Mouse (Mus musculus) layer of hippocampus, adult 2 months (tissue): ENCODE measurements at regions not wholly inside any gene's neighbourhood (a gene's known extent, or its start where the extent isn't known, plus 50 kb on each side); places are given as distances from the start of the nearest gene placed in this dataset.

Source experiments
- DNase-seq, 2 experiments: peaks; one replicate each; pipeline ENCODE4 v3.0.0; 2022; ENCODE audit warnings: low spot score in 2 of 2
- H3K27ac ChIP-seq: fragments of 200-600 bp; 2 replicates; pipeline ENCODE4 v1.8.1; 2022
- H3K4me3 ChIP-seq: fragments of 200-600 bp; 2 replicates; pipeline ENCODE4 v1.8.1; 2022; ENCODE audit warnings: mild to moderate bottlenecking
- CTCF ChIP-seq: fragments of 200-600 bp; conservative IDR thresholded peaks from 2 replicates; pipeline ENCODE4 v1.8.1; 2022; ENCODE audit warnings: antibody characterized with exemption, mild to moderate bottlenecking, moderate library complexity

DNA sequence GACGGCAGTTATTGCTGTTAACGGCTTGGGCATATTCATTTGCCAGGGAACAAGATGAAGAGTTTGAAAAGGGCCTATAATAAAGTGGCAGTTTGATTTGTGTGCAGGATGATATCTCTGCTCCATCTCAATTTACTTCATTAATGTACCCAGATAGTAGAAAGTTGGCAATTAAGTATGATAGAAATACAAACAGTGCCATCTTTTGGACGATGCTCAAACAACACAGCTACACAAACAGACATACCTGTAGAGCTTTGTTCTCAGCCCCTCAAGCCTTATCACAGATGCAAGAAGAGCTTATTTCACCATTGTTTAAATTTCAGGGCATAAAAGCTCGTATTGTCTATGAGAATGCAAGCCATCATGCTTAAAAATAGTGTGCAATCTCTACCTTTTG, 82.2 kb downstream of the Tnfsf11 start:
- DNase-seq, result peak in 1 of 2 experiments; percentile 37
- Histone ChIP-seq H3K27ac (no peak overlapping the region), H3K4me3 (no peak overlapping the region)
- TF ChIP-seq CTCF, result peak; percentile 77

DNA sequence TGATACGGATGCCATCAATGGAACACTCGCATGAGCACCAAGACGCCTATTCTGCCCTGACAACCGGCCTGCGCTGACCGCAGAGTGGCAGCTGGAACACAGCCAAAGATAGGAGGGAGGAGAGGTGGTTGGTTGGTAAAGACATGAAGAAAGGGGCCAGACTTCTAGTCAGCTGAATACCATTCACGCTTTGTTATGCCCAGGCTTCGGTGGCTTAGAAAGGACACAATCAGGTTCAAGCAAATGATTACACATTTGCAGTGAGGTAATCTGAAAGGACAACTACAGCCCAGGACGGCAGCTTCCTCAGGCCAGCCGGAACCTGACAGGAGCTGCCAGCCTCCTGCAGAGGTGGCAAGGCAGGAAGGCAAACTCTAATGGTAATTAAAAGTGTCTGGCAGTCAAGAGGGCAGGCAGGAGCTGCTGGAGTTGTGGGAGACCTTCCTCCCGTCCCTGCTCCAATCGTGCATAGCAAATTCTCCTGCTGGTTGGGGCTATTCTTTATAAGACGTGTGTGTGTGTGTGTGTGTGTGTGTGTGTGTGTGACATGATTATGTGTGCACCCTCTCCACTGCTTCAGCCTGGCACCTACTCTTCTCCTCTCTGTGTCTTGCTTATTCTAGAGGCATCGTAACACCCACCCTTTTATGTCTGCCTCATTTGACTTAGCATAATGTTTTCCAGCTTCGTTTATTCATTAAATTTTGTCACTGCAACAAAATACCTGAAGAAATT, 91.4 kb downstream of the Tnfsf11 start:
- Histone ChIP-seq H3K4me3 (no peak overlapping the region), H3K27ac (no peak overlapping the region)
- no peak for TF ChIP-seq CTCF
- no peak for DNase-seq

DNA sequence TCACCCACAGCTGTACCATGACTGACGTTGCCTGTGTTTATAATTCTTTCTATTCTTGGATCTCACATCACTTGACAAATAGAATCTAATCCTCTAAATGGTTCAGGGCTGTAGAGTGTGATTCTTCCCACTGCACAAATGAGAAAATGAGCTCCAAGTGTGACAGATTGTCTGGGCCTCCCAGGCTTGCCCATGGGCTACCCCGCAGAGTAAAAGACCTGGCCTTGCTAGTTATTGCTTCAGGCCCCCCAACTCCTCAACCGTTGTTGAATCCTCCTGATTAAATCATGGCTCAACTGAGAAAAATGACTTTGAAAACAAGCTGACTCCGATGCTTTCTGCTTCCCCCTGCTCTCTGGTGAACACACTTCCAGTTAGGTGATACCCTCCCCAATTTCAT, 92.4 kb downstream of the Tnfsf11 start:
- no peak for TF ChIP-seq CTCF
- DNase-seq, result no peak
- H3K27ac ChIP-seq, result no peak overlapping the region

DNA sequence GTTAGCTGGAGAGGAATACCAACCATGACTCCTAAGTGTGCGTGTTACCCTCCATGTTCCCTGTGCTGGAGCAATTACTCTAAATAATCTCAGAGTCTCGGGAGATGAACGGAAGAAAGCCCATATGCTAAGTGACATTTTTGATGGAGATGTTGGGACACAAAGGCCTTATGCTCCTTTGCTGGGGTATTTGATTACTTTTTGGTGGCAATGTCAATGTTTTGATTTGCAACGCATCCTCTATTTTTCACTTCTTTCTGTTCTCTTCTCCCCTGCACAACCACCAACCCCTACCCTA, 103.3 kb downstream of the Tnfsf11 start:
- TF ChIP-seq CTCF, result no peak

More for the DNA sequence above, 92.4 kb downstream of the Tnfsf11 start:
- no peak overlapping the region for H3K4me3 ChIP-seq

DNA sequence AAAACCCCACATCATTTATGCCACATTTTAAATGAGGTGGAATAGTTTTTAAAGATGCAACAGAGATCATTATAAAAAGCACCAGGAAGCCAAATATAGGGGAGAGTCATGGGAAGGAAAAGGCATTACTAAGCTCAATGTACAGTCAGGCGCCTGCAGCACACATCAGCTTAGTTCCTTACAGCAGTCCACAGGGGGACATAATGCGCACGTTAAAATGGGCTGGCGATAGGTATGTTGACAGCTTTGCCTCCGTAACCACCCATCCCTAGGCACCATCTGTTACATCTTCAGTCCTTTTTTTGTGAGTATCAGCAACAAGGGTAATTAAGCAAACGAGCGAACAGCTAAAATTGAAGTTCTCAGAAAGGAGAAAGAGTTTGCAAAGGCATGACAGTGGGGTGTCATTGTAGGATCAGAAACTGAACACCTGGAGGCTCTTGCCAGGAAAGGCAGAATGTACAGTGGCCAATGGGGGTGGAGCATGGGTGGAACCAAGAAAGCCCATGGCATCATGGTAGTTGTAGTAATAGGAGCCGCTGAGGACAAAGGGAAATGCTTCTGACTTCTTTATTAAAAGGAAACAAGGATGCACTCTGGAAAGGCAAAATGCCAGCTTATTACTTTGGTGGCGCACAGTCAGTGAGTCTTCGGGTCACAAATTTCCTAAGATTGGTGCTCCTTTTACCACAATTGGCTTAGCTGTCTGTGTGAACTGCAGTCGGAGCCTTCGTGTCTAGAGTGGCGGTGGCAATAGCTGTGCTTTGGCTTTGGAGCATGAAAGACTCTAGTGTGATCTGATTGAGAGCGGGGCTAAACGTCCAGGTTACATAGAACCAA, 103.9 kb downstream of the Tnfsf11 start:
- TF ChIP-seq CTCF, result no peak
- peak; percentile 27 to 45 for DNase-seq
- H3K27ac ChIP-seq, result peak overlapping the region; percentile 69
- H3K4me3 ChIP-seq, result peak overlapping the region; percentile 38

More for the DNA sequence above, 103.3 kb downstream of the Tnfsf11 start:
- Histone ChIP-seq H3K4me3 (no peak overlapping the region), H3K27ac (peak overlapping the region; percentile 69; the same call in 1 of the 2 replicates)
- no peak for DNase-seq

DNA sequence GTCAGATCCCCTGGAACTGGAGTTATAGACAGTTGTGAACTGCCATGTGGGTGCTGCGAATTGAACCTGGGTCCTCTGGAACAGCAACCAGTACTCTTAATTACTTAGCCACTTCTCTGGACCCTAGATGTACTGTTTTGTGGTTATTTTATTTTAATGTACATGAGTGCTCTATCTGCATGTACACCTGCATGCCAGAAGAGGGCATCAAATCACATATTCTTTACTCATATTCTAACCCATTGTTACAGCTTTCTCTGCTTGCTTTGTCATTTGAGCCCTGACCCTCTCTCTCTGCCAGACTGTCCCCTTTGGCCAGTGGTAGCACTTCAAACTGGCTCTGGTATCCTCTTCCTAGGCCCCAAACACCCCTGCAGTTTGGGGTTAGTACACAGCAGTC, 105.1 kb downstream of the Tnfsf11 start:
- no peak overlapping the region for H3K27ac ChIP-seq
- no peak for DNase-seq
- peak; percentile 66 for TF ChIP-seq CTCF
- no peak overlapping the region for H3K4me3 ChIP-seq

DNA sequence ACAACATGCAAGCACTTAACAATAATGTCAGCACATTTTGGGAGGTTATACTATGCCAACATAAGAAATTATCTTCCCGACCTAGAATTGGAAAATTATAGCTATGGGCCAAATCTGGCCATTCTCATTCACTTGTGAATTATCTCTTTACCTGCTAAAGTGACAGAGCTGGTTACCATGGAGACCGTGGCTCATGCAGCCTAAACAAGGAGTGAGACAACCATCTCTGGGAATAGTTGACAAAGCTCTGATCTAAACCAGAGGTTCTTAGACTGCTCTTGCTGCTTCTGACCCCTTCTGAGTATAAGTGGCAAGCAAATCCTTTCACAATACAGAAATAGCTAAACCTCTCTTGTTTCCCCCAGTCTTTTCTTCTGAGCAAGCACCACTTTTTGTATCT, 108.7 kb upstream of the Fam216b start:
- H3K4me3 ChIP-seq, result no peak overlapping the region
- no peak overlapping the region for H3K27ac ChIP-seq
- no peak for TF ChIP-seq CTCF
- DNase-seq, result no peak

DNA sequence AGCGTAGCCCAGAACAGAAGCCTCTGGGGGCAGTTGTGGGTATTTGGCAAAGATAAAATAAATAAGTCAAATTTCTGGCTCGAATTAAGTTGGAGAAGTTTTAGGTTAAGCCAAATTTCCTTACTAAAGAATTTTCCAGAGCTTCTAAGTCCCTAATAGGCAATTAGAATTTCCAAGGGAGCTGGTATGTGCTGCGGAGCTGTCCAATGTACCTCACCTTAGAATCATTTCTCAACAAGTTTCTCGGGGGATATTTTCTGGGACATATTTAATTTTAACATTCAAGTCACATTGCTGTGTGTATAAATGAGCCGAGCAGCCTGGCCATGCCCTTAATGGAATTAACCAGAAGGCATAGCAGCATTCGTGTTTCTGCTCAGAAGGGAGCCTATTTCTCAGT, 90.8 kb upstream of the Fam216b start:
- H3K27ac ChIP-seq, result no peak overlapping the region
- H3K4me3 ChIP-seq, result no peak overlapping the region
- DNase-seq, result no peak
- no peak for TF ChIP-seq CTCF

DNA sequence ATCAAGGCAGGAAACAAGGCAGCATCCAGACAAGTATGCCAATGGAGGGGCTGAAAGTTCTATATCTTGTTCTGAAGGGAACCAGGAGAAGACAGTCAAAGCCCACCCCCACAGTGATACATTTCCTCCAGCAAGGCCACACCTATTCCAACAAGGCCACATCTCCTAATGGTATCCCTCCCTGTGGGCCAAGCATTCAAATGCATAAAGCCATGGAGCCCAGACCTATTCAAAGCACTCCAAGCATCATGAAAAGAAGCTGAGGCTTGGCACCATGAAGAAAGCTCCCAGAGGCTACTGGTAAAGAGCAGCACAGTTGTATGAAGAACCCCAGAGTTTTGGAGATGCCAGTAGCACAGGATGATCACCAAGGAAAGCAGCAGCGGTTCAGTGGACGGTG, 84.6 kb upstream of the Fam216b start:
- no peak overlapping the region for H3K27ac ChIP-seq
- TF ChIP-seq CTCF, result no peak
- H3K4me3 ChIP-seq, result no peak overlapping the region
- no peak for DNase-seq

DNA sequence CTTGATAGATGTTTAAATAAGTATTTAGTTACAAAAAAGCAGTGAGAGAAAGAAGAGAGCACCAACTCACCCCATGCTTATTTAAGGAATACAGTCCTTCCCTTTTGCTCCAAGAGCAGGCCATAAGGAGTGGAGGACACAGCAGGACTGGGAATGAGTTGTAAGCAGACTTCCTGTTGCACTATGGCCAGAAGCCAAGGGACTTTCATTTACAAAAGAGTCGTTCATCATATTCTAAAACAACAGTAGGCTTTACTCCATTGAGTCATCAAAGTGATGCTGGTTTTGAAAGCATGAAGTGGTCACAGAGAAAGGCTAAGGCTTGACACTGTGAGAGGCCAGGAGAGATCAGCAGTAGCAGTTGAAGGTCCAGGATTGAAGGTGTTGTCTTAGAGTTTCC, 84.1 kb upstream of the Fam216b start:
- no peak for DNase-seq
- TF ChIP-seq CTCF, result no peak
- H3K27ac ChIP-seq, result no peak overlapping the region
- H3K4me3 ChIP-seq, result no peak overlapping the region

DNA sequence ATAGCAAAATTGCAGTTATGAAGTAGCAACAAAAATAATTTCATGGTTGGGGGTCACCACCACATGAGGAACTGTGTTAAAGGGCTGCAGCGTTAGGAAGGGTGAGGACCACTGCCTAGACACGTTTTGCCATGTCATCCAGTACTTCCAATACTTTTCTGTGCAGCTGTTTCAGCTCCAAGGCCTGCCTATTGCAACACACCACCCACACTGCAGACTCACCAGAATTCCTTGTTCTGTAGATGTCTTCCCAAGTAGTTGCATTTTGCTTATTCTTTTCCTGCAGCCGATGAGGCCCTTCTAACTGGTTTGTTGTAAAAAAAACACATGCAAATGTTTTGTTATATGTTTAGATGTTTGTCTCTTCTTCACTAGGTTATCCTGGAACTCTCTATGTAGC, 72.0 kb upstream of the Fam216b start:
- TF ChIP-seq CTCF, result no peak
- no peak for DNase-seq
- Histone ChIP-seq H3K27ac (no peak overlapping the region), H3K4me3 (no peak overlapping the region)

DNA sequence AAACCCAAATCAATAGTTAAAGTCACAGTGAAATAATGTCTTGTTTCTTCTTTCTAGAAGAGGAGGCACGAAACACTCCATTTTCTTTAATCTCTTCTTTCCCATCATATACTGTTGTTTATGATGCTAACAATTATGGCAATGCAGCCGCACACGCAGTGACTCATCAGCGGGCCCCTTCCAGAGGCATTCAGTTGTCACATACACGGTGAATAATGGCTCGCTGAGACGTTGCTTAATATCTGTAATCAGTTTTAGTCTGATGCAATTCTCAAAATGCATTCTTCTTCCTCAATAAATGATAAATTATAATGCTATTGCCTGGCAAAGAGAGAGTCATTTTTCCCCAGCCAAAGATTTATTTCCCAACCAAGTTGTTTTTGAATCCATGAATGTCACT, 70.8 kb upstream of the Fam216b start:
- Histone ChIP-seq H3K4me3 (no peak overlapping the region), H3K27ac (no peak overlapping the region)
- DNase-seq, result no peak
- TF ChIP-seq CTCF, result no peak

DNA sequence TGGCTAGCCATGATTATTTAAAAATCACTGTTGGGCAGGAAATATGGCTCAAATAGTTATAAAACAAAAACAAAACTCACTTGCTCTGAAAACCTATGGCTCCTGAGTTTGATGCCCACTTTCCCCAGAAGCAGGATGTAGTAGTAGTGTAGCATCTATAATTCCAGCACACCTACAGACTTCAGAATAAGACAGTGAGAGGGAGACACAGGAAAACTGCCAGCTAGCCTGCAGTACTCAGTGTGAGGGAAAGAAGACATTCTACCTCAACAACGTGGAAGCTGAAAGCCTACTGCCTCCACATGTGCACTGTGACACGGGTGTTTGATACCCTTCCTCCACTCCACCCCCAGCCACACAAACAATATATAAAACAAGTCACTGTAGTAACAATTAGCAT, 68.9 kb upstream of the Fam216b start:
- H3K4me3 ChIP-seq, result no peak overlapping the region
- no peak overlapping the region for H3K27ac ChIP-seq
- no peak for TF ChIP-seq CTCF
- DNase-seq, result no peak

DNA sequence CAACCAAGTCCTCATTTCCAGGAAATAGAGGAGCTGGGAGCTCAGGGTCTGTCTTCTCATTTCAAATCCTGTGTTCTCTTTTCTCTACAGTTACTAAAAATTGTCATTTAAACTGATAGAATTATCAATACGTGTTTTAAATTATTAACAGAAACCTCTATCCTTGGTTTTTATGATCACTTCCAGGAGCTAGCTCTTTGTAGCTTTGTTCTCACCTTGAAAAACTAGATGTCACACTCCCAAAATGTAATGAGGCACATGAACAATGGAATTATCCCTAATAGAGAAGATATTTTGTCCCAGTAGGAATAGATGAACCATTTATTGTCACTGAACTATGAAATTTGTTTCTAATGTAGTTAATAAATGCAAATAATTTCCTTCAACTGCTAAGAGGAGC, 60.0 kb upstream of the Fam216b start:
- no peak for TF ChIP-seq CTCF

More for the DNA sequence above, 60.0 kb upstream of the Fam216b start:
- Histone ChIP-seq H3K27ac (no peak overlapping the region), H3K4me3 (no peak overlapping the region)
- DNase-seq, result no peak
